Mouse (Mus musculus): ENCODE data around the gene Phf19. TPM values are rescaled to one million over a fixed set of nuclear protein-coding genes. Genes with fewer than 3 reads are reported as not detected.

Phf19 gene
- polyA plus RNA-seq, 1 experiment, result 1.4 TPM

DNA sequence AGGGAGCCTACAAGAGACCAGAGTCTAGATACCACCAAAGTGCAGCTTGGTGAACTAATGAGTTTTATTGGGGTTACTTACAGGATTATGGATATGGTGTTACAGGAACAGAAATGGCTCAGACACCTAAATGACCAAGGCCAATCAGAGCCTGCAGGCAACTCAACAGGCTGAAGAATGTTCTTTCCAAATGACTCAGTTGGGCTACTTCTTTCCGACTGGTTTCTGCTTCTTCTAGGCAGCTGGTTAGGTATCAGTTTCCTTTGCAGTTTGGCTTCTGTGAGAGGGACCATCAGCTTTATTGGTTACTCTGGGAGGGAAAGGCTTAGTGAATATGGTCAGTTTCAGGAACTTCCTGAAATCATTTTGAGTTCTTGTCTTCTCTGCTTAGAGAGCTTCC, 66.1 kb downstream of the Phf19 start:
- H3K4me1 ChIP-seq (ENCODE audit: control insufficient read depth, insufficient read depth, insufficient read length, low read length), result no peaks in the 10 kb centered on the region

More for the DNA sequence above, 66.1 kb downstream of the Phf19 start:
- no peak for TF ChIP-seq POLR2A (IDR thresholded peaks at IDR 0.05; ENCODE audit: low read depth, low read length)
- no peak for TF ChIP-seq CTCF (IDR thresholded peaks at IDR 0.05; ENCODE audit: extremely low read depth, insufficient read length, insufficient replicate concordance, low read depth, low read length)
- 84% methylated on average over 1 of the region's 1 CpGs for WGBS
- H3K27me3 ChIP-seq (ENCODE audit: control insufficient read depth, insufficient read depth, low read length), result no peaks in the 10 kb centered on the region
- H3K4me3 ChIP-seq (ENCODE audit: low read depth, low read length), result no peak overlapping the region
- peaks cover 12% of the 10 kb centered on the region for H3K36me3 ChIP-seq (ENCODE audit: control insufficient read depth, insufficient read depth, low read length)
- H3K27ac ChIP-seq (ENCODE audit: insufficient read depth, low read depth, low read length), result no peak overlapping the region

Other genes starting within 250 kb of the Phf19 start
- gene Gapvd1, start 158.8 kb downstream of the Phf19 start, polyA plus RNA-seq (2012; rRNA removed), result 4.8 and 7.3 TPM in 2 replicates
- gene Hspa5, start 142.1 kb downstream of the Phf19 start, polyA plus RNA-seq (2012; rRNA removed), result 252 and 340 TPM in 2 replicates
- 16.2 and 16.9 TPM in 2 replicates for gene Rabepk, start 114.1 kb downstream of the Phf19 start, polyA plus RNA-seq (2012; rRNA removed)
- gene Fbxw2, start 87.7 kb downstream of the Phf19 start, polyA plus RNA-seq (2012; rRNA removed), result 10.1 and 17.0 TPM in 2 replicates
- gene Gm34653, start 81.0 kb downstream of the Phf19 start, polyA plus RNA-seq (2012; rRNA removed), result not detected in 2 replicates
- 3.7 and 16.0 TPM in 2 replicates for gene Cutal, start 39.6 kb downstream of the Phf19 start, polyA plus RNA-seq (2012; rRNA removed)
- gene Psmd5, start 39.1 kb downstream of the Phf19 start, polyA plus RNA-seq (2012; rRNA removed), result 3.0 and 4.2 TPM in 2 replicates
- 3.8 and 6.1 TPM in 2 replicates for gene Traf1, start 47.7 kb upstream of the Phf19 start, polyA plus RNA-seq (2012; rRNA removed)
- not detected in 2 replicates for gene Hc, start 147.4 kb upstream of the Phf19 start, polyA plus RNA-seq (2012; rRNA removed)
- gene AI182371, start 187.5 kb upstream of the Phf19 start, polyA plus RNA-seq (2012; rRNA removed), result 0.22 TPM in 1 of 2 replicates, not detected in the other
- gene Cntrl, start 195.5 kb upstream of the Phf19 start, polyA plus RNA-seq (2012; rRNA removed), result 3.0 and 5.2 TPM in 2 replicates

All from small intestine, adult 2 months (tissue).